Mouse (Mus musculus) intestine, postnatal 0 days (tissue): Measurements from ENCODE around the gene Lmo4. TPM values are rescaled to one million over a fixed set of nuclear protein-coding genes. Genes with fewer than 3 reads are reported as not detected.
A peak's percentile ranks its signal among the peaks of the same experiment; 100 is the strongest.

Experiments
- ATAC-seq: fragments of 200-750 bp; cut with Nextera tagmentation; 2 replicates; pipeline ENCODE4 v1.8.0; 2017; ENCODE audit warnings: mild to moderate bottlenecking, moderate TSS enrichment, moderate library complexity
- H3K27ac ChIP-seq: fragments of 300-500 bp; sonication (generic); 2 replicates; pipeline ENCODE4 v1.5.1; 2014; ENCODE audit warnings: mild to moderate bottlenecking, low read depth, low read length, moderate library complexity
- H3K27me3 ChIP-seq: fragments of 300-500 bp; sonication (generic); replicated peaks from 2 replicates; pipeline ENCODE4 v1.6.1; 2014; ENCODE audit warnings: low read length, mixed read lengths; ENCODE audit not compliant: control insufficient read depth, insufficient read depth
- H3K36me3 ChIP-seq: fragments of 300-500 bp; sonication (generic); 2 replicates; pipeline ENCODE4 v1.6.1; 2014; ENCODE audit warnings: mild to moderate bottlenecking, moderate library complexity; ENCODE audit not compliant: control insufficient read depth, insufficient read depth
- H3K4me1 ChIP-seq: fragments of 300-500 bp; sonication (generic); replicated peaks from 2 replicates; pipeline ENCODE4 v1.6.1; 2014; ENCODE audit warnings: antibody characterized with exemption, low read length, mixed read lengths; ENCODE audit not compliant: control insufficient read depth, insufficient read depth
- H3K4me2 ChIP-seq: fragments of 300-500 bp; sonication (generic); replicated peaks from 2 replicates; pipeline ENCODE4 v1.6.1; 2014; ENCODE audit warnings: low read depth, mild to moderate bottlenecking, moderate library complexity
- H3K4me3 ChIP-seq: fragments of 300-500 bp; sonication (generic); 2 replicates; pipeline ENCODE4 v1.5.1; 2014; ENCODE audit warnings: low read depth, low read length
- H3K9ac ChIP-seq: fragments of 300-500 bp; sonication (generic); 2 replicates; pipeline ENCODE4 v1.6.1; 2014; ENCODE audit warnings: mild to moderate bottlenecking, low read depth, low read length
- H3K9me3 ChIP-seq: fragments of 300-500 bp; sonication (generic); 2 replicates; pipeline ENCODE4 v1.6.1; 2016; ENCODE audit warnings: mixed run types; ENCODE audit not compliant: control insufficient read depth
- CTCF ChIP-seq: sonication (generic); IDR thresholded peaks from 2 replicates; pipeline ENCODE4 v1.5.1; 2016; ENCODE audit warnings: low read depth, mild to moderate bottlenecking, control low read depth, antibody characterized with exemption, moderate library complexity
- WGBS: fragments of 180-500 bp; shearing (Covaris S2); extraction: QIAGEN DNeasy Blood & Tissue Kit; methylation state at CpG from one replicate; pipeline ENCODE4 v1.1.7; 2014; 5-methylcytosine and 5-hydroxymethylcytosine counted together
- polyA plus RNA-seq: library from polyadenylated mRNA; unstranded; fragments of >200 nt; fragmentation: Nextera tagmentation; extraction: Ambion mirVana; gene quantifications from 2 replicates; pipeline ENCODE4 v1.2.1, GENCODE M21; 2015

Lmo4 gene
- polyA plus RNA-seq, 1 experiment from 2014 or later: 23.5 TPM

DNA sequence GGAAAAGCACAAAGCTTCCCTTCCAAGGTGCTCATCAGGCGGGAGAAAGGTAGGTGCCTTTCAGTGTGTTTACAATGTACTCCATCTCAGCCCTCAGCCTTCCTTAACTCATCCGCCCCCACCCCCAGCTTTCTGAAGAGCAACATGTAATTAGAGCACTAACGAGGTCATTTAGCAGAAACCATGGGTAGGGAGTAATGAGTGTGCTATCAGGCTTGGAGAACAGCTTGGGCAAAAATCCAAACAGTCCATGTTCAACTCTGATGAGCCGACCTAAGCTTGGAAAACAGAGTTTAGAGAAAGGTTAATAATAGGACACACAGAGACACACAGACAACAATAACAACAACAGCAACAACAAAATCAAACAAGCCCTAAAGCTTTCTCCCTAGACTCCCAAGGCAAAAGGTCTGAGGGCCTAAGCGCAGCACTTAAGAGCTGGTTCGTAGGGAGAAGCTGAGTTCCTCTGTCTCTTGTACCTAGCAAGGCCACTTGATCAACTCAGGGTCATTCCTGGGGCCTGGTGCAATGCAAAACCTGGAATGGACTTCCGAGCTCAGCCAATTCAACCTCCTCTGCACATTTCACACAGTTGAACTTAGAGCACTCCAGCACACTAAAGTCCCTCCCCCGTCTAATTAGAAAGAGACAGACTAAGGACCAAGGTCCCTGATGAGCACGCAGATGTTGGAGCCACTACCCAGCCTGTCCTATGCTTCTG, 40.2 kb downstream of the Lmo4 start:
- WGBS: 53% methylated on average over 9 of the region's 9 CpGs
- Histone ChIP-seq H3K9ac (no peak overlapping the region), H3K4me2 (0 out of 2 replicates have a peak overlapping the region, but pooled peaks have one; percentile 6), H3K4me1 (peaks cover 15% of the 10 kb centered on the region), H3K4me3 (no peak overlapping the region), H3K36me3 (no peaks in the 10 kb centered on the region), H3K9me3 (no peaks in the 10 kb centered on the region), H3K27me3 (no peaks in the 10 kb centered on the region), H3K27ac (no peak overlapping the region)
- no peak for TF ChIP-seq CTCF
- peak; percentile 63; the same call in 1 of the 2 replicates for ATAC-seq

DNA sequence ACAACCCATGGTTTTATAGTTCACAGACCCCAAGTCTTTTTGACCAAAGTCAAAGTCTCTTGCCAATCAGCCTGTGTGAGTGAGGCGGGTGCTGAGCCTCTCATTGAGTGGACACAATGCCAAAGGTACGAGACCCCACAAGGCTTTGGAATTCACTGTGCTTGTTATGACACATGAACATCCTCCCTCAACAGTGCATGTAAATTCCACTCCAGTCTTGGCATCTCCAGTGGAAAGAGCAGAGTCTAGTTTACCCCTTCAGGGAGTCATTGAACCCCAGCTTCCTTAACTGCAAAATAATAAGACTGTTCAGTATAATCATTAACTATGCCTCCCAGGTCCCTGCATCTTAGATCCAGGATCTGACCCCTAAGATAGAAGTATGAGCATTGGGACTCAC, 41.3 kb downstream of the Lmo4 start:
- Histone ChIP-seq H3K4me1 (peaks cover 15% of the 10 kb centered on the region), H3K27me3 (no peaks in the 10 kb centered on the region), H3K9me3 (no peaks in the 10 kb centered on the region), H3K9ac (no peak overlapping the region), H3K36me3 (no peaks in the 10 kb centered on the region), H3K4me2 (no peak overlapping the region), H3K4me3 (no peak overlapping the region), H3K27ac (no peak overlapping the region)
- TF ChIP-seq CTCF: no peak
- 86% methylated on average over 2 of the region's 2 CpGs for WGBS
- ATAC-seq: no peak

DNA sequence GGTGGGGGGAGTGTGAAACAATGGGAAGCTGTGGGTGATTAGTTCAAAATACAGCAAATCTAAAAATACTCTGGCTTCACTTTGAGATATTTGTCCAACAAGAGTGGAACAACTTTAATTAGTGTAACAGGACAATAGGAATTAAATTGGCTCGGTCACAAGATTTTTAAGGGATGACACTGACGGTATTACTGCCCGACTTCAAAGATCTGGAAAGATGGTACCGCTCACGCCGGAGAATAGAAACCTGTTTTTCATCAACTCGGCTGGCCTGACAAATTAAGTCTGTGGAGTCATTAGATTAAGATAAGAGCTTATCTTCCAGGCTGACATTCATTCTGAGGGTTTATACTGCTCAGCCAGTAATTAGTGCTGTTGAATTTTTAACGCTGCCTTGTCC, 42.9 kb downstream of the Lmo4 start:
- Histone ChIP-seq H3K27me3 (no peaks in the 10 kb centered on the region), H3K9me3 (no peaks in the 10 kb centered on the region), H3K4me2 (0 out of 2 replicates have a peak overlapping the region, but pooled peaks have one; percentile 3), H3K4me1 (peaks cover 15% of the 10 kb centered on the region), H3K4me3 (no peak overlapping the region), H3K36me3 (no peaks in the 10 kb centered on the region), H3K27ac (no peak overlapping the region), H3K9ac (no peak overlapping the region)
- no peak for TF ChIP-seq CTCF
- WGBS: 12% methylated on average over 8 of the region's 8 CpGs
- no peak for ATAC-seq

DNA sequence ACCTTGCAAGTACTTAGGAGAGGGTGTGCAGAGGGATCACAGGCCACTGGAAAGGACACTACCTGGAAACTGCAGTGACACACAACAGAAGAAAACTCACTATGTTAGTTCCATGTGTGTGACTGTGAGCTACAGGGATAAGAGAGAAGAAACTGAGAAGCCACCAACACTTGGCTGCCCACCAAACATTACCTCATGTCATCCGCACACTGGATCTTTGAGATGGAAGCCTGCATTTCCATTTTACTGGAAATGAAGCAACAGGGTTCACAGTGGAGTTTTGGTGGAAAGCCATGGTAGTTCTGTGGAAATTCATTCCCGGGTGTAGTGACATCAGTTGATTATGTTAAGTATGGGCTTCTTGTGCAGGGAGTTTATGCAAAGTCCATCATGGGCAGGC, 43.8 kb downstream of the Lmo4 start:
- H3K9ac ChIP-seq: no peak overlapping the region
- no peaks in the 10 kb centered on the region for H3K36me3 ChIP-seq
- H3K9me3 ChIP-seq: no peaks in the 10 kb centered on the region
- H3K4me1 ChIP-seq: peaks cover 15% of the 10 kb centered on the region
- H3K27me3 ChIP-seq: no peaks in the 10 kb centered on the region
- H3K4me2 ChIP-seq: no peak overlapping the region
- 73% methylated on average over 2 of the region's 2 CpGs for WGBS
- no peak for ATAC-seq
- H3K27ac ChIP-seq: no peak overlapping the region
- no peak overlapping the region for H3K4me3 ChIP-seq
- TF ChIP-seq CTCF: no peak

DNA sequence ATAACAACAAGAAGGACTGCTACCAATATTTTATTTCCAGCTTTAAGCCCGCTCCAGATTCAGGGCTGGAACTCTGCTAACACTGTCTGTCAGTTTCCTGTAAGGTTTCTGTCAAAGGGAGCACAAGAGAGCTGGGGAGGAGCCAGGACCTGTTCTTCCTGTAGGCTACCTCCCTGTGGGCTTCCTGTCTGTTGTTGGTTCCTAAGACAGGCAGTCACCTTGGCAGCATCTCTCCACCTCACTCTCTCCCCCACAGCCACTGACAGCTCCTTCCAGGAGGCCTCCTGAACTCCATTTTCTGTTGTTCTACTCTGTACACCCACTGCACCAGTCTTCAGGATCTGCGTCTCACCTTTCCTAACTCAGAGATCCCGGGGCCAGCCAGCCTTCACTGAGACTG, 49.3 kb downstream of the Lmo4 start:
- no peak for ATAC-seq
- WGBS: 79% methylated on average over 3 of the region's 3 CpGs

DNA sequence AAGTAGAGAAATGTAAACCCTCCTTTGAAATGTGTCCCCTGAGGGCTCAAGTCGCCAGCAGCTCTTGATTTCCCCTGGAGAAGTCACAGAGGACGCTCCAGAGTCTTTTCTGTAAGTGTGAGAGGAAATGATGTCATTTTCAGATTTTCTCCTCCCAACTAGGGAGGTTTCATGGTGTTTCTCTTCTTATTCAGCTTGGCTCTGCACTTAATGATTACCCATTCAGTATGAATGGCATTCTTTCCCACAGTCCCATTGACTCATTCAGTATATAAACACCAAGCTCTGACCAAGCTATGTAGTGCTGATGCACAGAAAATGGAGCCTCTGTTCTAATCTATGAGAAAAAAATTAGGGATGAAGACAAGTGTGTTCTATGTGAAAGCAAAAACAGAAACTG, 51.6 kb downstream of the Lmo4 start:
- Histone ChIP-seq H3K9ac (no peak overlapping the region), H3K27ac (no peak overlapping the region), H3K4me3 (no peak overlapping the region), H3K27me3 (no peaks in the 10 kb centered on the region), H3K9me3 (no peaks in the 10 kb centered on the region), H3K4me1 (no peaks in the 10 kb centered on the region), H3K4me2 (no peak overlapping the region), H3K36me3 (no peaks in the 10 kb centered on the region)
- no peak for TF ChIP-seq CTCF
- WGBS: 67% methylated on average over 2 of the region's 2 CpGs
- no peak for ATAC-seq

More for the DNA sequence above, 49.3 kb downstream of the Lmo4 start:
- TF ChIP-seq CTCF: no peak
- Histone ChIP-seq H3K9me3 (no peaks in the 10 kb centered on the region), H3K27me3 (no peaks in the 10 kb centered on the region), H3K4me2 (no peak overlapping the region), H3K9ac (no peak overlapping the region), H3K4me3 (no peak overlapping the region), H3K36me3 (no peaks in the 10 kb centered on the region), H3K4me1 (no peaks in the 10 kb centered on the region), H3K27ac (no peak overlapping the region)
